Mouse (Mus musculus) small intestine, adult 10 weeks (tissue): ENCODE measurements around the gene Ninj2. TPM values are rescaled to one million over a fixed set of nuclear protein-coding genes. Genes with fewer than 3 reads are reported as not detected.

Experiments
- polyA plus RNA-seq: library from polyadenylated mRNA; stranded (reverse); fragments of 350-450 nt; fragmentation: Illumina TruSeq; extraction: RNeasy Lipid Tissue Mini Kit (QIAGEN cat#74804); gene quantifications from one replicate; pipeline ENCODE4 v1.2.3, GENCODE M21; 2014; ENCODE audit warnings: low replicate concordance

Ninj2 gene
- polyA plus RNA-seq = not detected

DNA sequence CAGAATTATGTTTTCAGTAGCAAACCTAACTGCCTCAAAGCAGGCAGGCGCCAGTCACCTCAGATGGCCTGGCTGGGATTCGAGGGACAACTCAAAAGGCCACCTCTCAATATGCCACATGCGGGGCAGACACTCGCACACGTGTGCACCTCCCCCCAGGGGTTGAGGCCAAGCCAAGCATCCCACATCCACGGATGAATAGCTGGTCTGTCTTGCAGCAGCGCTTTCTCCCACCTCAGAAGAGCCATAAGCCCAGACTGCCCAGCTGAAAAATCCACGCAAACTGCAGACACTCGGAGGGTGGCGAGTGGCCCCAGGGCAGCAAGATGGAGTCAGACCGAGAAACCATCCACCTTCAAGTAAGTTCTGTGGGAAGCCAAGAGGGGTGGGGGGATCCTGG is at the start of gene Ninj2:
Ninj2 (plus strand) TSS at position 251 of the 400 bp plus-strand sequence.

Other genes starting within 250 kb of the Ninj2 start
- 7.3 TPM for gene Erc1, start 245.2 kb upstream of the Ninj2 start, polyA plus RNA-seq
- gene Rad52, start 190.7 kb upstream of the Ninj2 start, polyA plus RNA-seq = 12.0 TPM
- gene Wnk1, start 54.7 kb upstream of the Ninj2 start, polyA plus RNA-seq = 220 TPM
- not detected for gene D330020A13Rik, start 201.0 kb downstream of the Ninj2 start, polyA plus RNA-seq
- 0.93 TPM for gene B4galnt3, start 201.2 kb downstream of the Ninj2 start, polyA plus RNA-seq